ENCODE assay signal across 8 mouse cellular contexts in genomic region chr7:80134454-80135172, GRCm38 (mm10). TPM values are rescaled to one million over a fixed set of nuclear protein-coding genes. Genes with fewer than 3 reads are reported as not detected.
DNase-seq lines count a peak whose midpoint lies in the region; ATAC-seq and TF ChIP-seq lines count a peak whose summit lies in the region.

No protein-coding gene starts in this region.

- TF ChIP-seq CTCF in heart, adult 2 months (IDR thresholded peaks at IDR 0.05): no peak
- TF ChIP-seq CTCF in kidney, postnatal 0 days (IDR thresholded peaks at IDR 0.05; ENCODE audit: low read depth): no peak

- no peaks in the 10 kb centered on the region for H3K27me3 ChIP-seq in hindbrain, embryonic 13.5 days
- H3K27me3 ChIP-seq in hindbrain, embryonic 11.5 days (ENCODE audit: control insufficient read depth, insufficient read depth, low read length): no peaks in the 10 kb centered on the region
- no peaks in the 10 kb centered on the region for H3K27me3 ChIP-seq in heart, adult 2 months (ENCODE audit: control insufficient read depth, insufficient read depth, low read length)
- H3K27me3 ChIP-seq in kidney, postnatal 0 days (ENCODE audit: insufficient read depth, low read length): no peaks in the 10 kb centered on the region
- no peaks in the 10 kb centered on the region for H3K27me3 ChIP-seq in liver, embryonic 12.5 days (replicated peaks)

- peak; percentile 85; the same call in 1 of the 2 replicates for TF ChIP-seq EP300 in heart, adult 2 months (IDR thresholded peaks at IDR 0.05; ENCODE audit: insufficient read depth, low read depth, low read length)

- no peak overlapping the region for H3K4me2 ChIP-seq in hindbrain, embryonic 13.5 days
- no peak overlapping the region for H3K4me2 ChIP-seq in hindbrain, embryonic 11.5 days (replicated peaks; ENCODE audit: low read depth, low read length)
- no peak overlapping the region for H3K4me2 ChIP-seq in kidney, postnatal 0 days (ENCODE audit: low read length)
- no peak overlapping the region for H3K4me2 ChIP-seq in liver, embryonic 12.5 days

- 47% methylated on average over 8 of the region's 8 CpGs for WGBS in hindbrain, embryonic 13.5 days
- 54% methylated on average over 8 of the region's 8 CpGs for WGBS in hindbrain, embryonic 11.5 days
- 14% methylated on average over 8 of the region's 8 CpGs for WGBS in heart, adult 2 months
- 25% methylated on average over 8 of the region's 8 CpGs for whole genome bisulfite sequencing in kidney, postnatal 0 days
- WGBS in liver, embryonic 12.5 days (ENCODE audit: insufficient replicate concordance): 57% methylated on average over 8 of the region's 8 CpGs

- H3K79me2 ChIP-seq in heart, adult 2 months (replicated peaks; ENCODE audit: control insufficient read depth, insufficient read depth, low read length): no peaks in the 10 kb centered on the region

- no peak overlapping the region for H3K9ac ChIP-seq in hindbrain, embryonic 13.5 days
- no peak overlapping the region for H3K9ac ChIP-seq in hindbrain, embryonic 11.5 days (ENCODE audit: low read depth, low read length)
- no peak overlapping the region for H3K9ac ChIP-seq in heart, adult 2 months (ENCODE audit: low read depth, low read length)
- no peak overlapping the region for H3K9ac ChIP-seq in kidney, postnatal 0 days (ENCODE audit: low read depth, low read length)
- H3K9ac ChIP-seq in liver, embryonic 12.5 days: no peak overlapping the region

- H3K4me3 ChIP-seq in hindbrain, embryonic 13.5 days: no peak overlapping the region
- H3K4me3 ChIP-seq in hindbrain, embryonic 11.5 days (ENCODE audit: low read depth, low read length): no peak overlapping the region
- H3K4me3 ChIP-seq in heart, adult 2 months: no peak overlapping the region
- H3K4me3 ChIP-seq in kidney, postnatal 0 days (replicated peaks; ENCODE audit: low read depth, low read length): no peak overlapping the region
- no peak overlapping the region for H3K4me3 ChIP-seq in liver, embryonic 12.5 days

- no peak for DNase-seq in hindbrain, embryonic 11.5 days (ENCODE audit: low spot score)
- DNase-seq in cerebellum, postnatal 10 days: peak; percentile 97
- peak; percentile 77 to 84 for DNase-seq in heart, adult 2 months
- DNase-seq in kidney, postnatal 0 days (ENCODE audit: low spot score): peak; percentile 72
- peak; percentile 75 for DNase-seq in right cerebral cortex, adult 18-20 months

- H3K27ac ChIP-seq in hindbrain, embryonic 13.5 days: peak overlapping the region; percentile 55
- H3K27ac ChIP-seq in hindbrain, embryonic 11.5 days (ENCODE audit: low read depth, low read length): no peak overlapping the region
- peak overlapping the region; percentile 77 for H3K27ac ChIP-seq in heart, adult 2 months
- H3K27ac ChIP-seq in kidney, postnatal 0 days: peak overlapping the region; percentile 86
- peak overlapping the region; percentile 49 for H3K27ac ChIP-seq in liver, embryonic 12.5 days

- H3K4me1 ChIP-seq in hindbrain, embryonic 13.5 days (replicated peaks): peaks cover 22% of the 10 kb centered on the region
- no peaks in the 10 kb centered on the region for H3K4me1 ChIP-seq in hindbrain, embryonic 11.5 days (replicated peaks; ENCODE audit: control insufficient read depth, insufficient read depth, low read length)
- H3K4me1 ChIP-seq in heart, adult 2 months (ENCODE audit: control insufficient read depth, insufficient read depth, low read length): peaks cover 9% of the 10 kb centered on the region
- peaks cover 11% of the 10 kb centered on the region; the same call in 1 of the 2 replicates for H3K4me1 ChIP-seq in kidney, postnatal 0 days (replicated peaks; ENCODE audit: insufficient read depth, low read length)
- H3K4me1 ChIP-seq in liver, embryonic 12.5 days: peaks cover 25% of the 10 kb centered on the region

- peak; percentile 52 for ATAC-seq in hindbrain, embryonic 13.5 days (ENCODE audit: low FRiP score)
- no peak for ATAC-seq in hindbrain, embryonic 11.5 days (ENCODE audit: low FRiP score)
- peak; percentile 67 for ATAC-seq in kidney, postnatal 0 days (replicated peaks; ENCODE audit: low FRiP score, low read depth)
- ATAC-seq in liver, embryonic 12.5 days: no peak
- no peak for ATAC-seq in monocyte, adult 5-6 weeks (replicated peaks; ENCODE audit: insufficient number of reproducible peaks, low FRiP score, low TSS enrichment, poor library complexity, severe bottlenecking)

- intact Hi-C loops in heart, adult 2 months (cut with DNase I): no loop called here

- peaks cover 5% of the 10 kb centered on the region; the same call in 1 of the 2 replicates for H3K9me3 ChIP-seq in hindbrain, embryonic 13.5 days
- H3K9me3 ChIP-seq in hindbrain, embryonic 11.5 days (ENCODE audit: control insufficient read depth, low read length): no peaks in the 10 kb centered on the region
- H3K9me3 ChIP-seq in kidney, postnatal 0 days (replicated peaks; ENCODE audit: low read length): no peaks in the 10 kb centered on the region; the same call in 1 of the 2 replicates
- peaks cover 14% of the 10 kb centered on the region for H3K9me3 ChIP-seq in liver, embryonic 12.5 days (replicated peaks)

- no peak for TF ChIP-seq POLR2A in heart, adult 2 months (IDR thresholded peaks at IDR 0.05; ENCODE audit: insufficient read depth, low read depth, low read length)

- no peaks in the 10 kb centered on the region for H3K36me3 ChIP-seq in hindbrain, embryonic 13.5 days
- no peaks in the 10 kb centered on the region for H3K36me3 ChIP-seq in hindbrain, embryonic 11.5 days (ENCODE audit: control insufficient read depth, insufficient read depth, low read length)
- H3K36me3 ChIP-seq in heart, adult 2 months (ENCODE audit: control insufficient read depth, insufficient read depth, low read length): no peaks in the 10 kb centered on the region
- no peaks in the 10 kb centered on the region for H3K36me3 ChIP-seq in kidney, postnatal 0 days (ENCODE audit: insufficient read depth, low read length)
- no peaks in the 10 kb centered on the region for H3K36me3 ChIP-seq in liver, embryonic 12.5 days

RNA-seq across cellular contexts. Expression of gene Idh2, which starts 19.4 kb away (rescaled TPM):
- polyA plus RNA-seq in hindbrain, embryonic 13.5 days (2015; fragmentation: Nextera tagmentation; extraction: Ambion mirVana): 237 and 256 TPM in 2 replicates
- 331 and 352 TPM in 2 replicates for polyA plus RNA-seq in hindbrain, embryonic 11.5 days (2014; fragmentation: Nextera tagmentation; extraction: Ambion mirVana)
- total RNA-seq in heart, adult 2 months (2021): 1,000 to 10,000 TPM; 1,877 to 2,293 TPM
- 1,651 and 1,954 TPM in 2 replicates for polyA plus RNA-seq in heart, adult 2 months (2012; rRNA removed)
- 630 and 689 TPM in 2 replicates for polyA plus RNA-seq in kidney, postnatal 0 days (2015; fragmentation: Nextera tagmentation; extraction: Ambion mirVana)
- polyA plus RNA-seq in liver, embryonic 12.5 days (2016; fragmentation: Nextera tagmentation; extraction: Ambion mirVana): 158 and 160 TPM in 2 replicates
- total RNA-seq in monocyte, adult 5-6 weeks (2017): 23.3 to 27.2 TPM (median 24.2 TPM) in 3 replicates

RNA-seq across cellular contexts. Expression of gene Sema4b, which starts 52.0 kb away (rescaled TPM):
- polyA plus RNA-seq in hindbrain, embryonic 13.5 days (2015; fragmentation: Nextera tagmentation; extraction: Ambion mirVana): 23.9 and 26.5 TPM in 2 replicates
- 10.5 and 15.6 TPM in 2 replicates for polyA plus RNA-seq in hindbrain, embryonic 11.5 days (2014; fragmentation: Nextera tagmentation; extraction: Ambion mirVana)
- total RNA-seq in heart, adult 2 months (2021): 10 to 100 TPM; 10.5 to 11.4 TPM
- polyA plus RNA-seq in heart, adult 2 months (2012; rRNA removed): 10.5 and 12.3 TPM in 2 replicates
- polyA plus RNA-seq in kidney, postnatal 0 days (2015; fragmentation: Nextera tagmentation; extraction: Ambion mirVana): 20.7 and 21.2 TPM in 2 replicates
- polyA plus RNA-seq in liver, embryonic 12.5 days (2016; fragmentation: Nextera tagmentation; extraction: Ambion mirVana): 16.9 and 17.9 TPM in 2 replicates
- 7.4 to 9.3 TPM (median 9.1 TPM) in 3 replicates for total RNA-seq in monocyte, adult 5-6 weeks (2017)

Comparison
In these comparisons a context has a peak if more than half of its experiments do, and no peak if none do; other contexts are left out.
1. ATAC-seq: peak in hindbrain, embryonic 13.5 days (single experiment) and kidney, postnatal 0 days (single experiment); none in hindbrain, embryonic 11.5 days (single experiment), liver, embryonic 12.5 days (single experiment) and monocyte, adult 5-6 weeks (single experiment).